8 mouse cellular contexts compared by ENCODE assay signal in genomic region chr19:45058841-45059240, GRCm38 (mm10). TPM values are rescaled to one million over a fixed set of nuclear protein-coding genes. Genes with fewer than 3 reads are reported as not detected.
A peak's percentile ranks its signal among the peaks of the same experiment; 100 is the strongest.
DNase-seq lines count a peak whose midpoint lies in the region; ATAC-seq and TF ChIP-seq lines count a peak whose summit lies in the region.

No protein-coding gene starts in this region.

- peak overlapping the region; percentile 74 for H3K4me2 ChIP-seq in lung, postnatal 0 days (replicated peaks; ENCODE audit: low read depth, low read length)
- H3K4me2 ChIP-seq in limb, embryonic 14.5 days (replicated peaks; ENCODE audit: low read depth, low read length, severe bottlenecking), result peak overlapping the region; percentile 84
- H3K4me2 ChIP-seq in stomach, embryonic 14.5 days (replicated peaks; ENCODE audit: low read depth, low read length), result peak overlapping the region; percentile 69

- DNase-seq in lung, postnatal 0 days (ENCODE audit: low spot score), result no peak
- DNase-seq in lung, postnatal 14 days, result no peak
- no peak for DNase-seq in limb, embryonic 14.5 days (ENCODE audit: low spot score)
- no peak for DNase-seq in right cerebral cortex, adult 18-20 months
- DNase-seq in gastrocnemius, postnatal 4 days (ENCODE audit: low spot score in 2 of 2), result no peak
- DNase-seq in left cerebral cortex, postnatal 14 days (ENCODE audit: low spot score in 2 of 2), result no peak

- peak overlapping the region; percentile 56 for H3K4me3 ChIP-seq in lung, postnatal 0 days (ENCODE audit: low read depth, low read length)
- peak overlapping the region; percentile 63 for H3K4me3 ChIP-seq in limb, embryonic 14.5 days (replicated peaks; ENCODE audit: low read length)
- peak overlapping the region; percentile 53 for H3K4me3 ChIP-seq in stomach, embryonic 14.5 days (ENCODE audit: low read depth, low read length)

- peaks cover 10% of the 10 kb centered on the region; the same call in 1 of the 2 replicates for H3K4me1 ChIP-seq in lung, postnatal 0 days (ENCODE audit: insufficient read depth, low read depth, low read length)
- peaks cover 16% of the 10 kb centered on the region for H3K4me1 ChIP-seq in limb, embryonic 14.5 days (ENCODE audit: control insufficient read depth, insufficient read depth, low read length)
- H3K4me1 ChIP-seq in stomach, embryonic 14.5 days (ENCODE audit: control insufficient read depth, insufficient read depth, low read length), result peaks cover 18% of the 10 kb centered on the region

- peak overlapping the region; percentile 97 for H3K27ac ChIP-seq in lung, postnatal 0 days (ENCODE audit: low read length)
- peak overlapping the region; percentile 96 for H3K27ac ChIP-seq in limb, embryonic 14.5 days (replicated peaks; ENCODE audit: low read depth, low read length)
- H3K27ac ChIP-seq in stomach, embryonic 14.5 days (ENCODE audit: low read length), result peak overlapping the region; percentile 97

- H3K36me3 ChIP-seq in lung, postnatal 0 days (ENCODE audit: insufficient read depth, low read length), result no peaks in the 10 kb centered on the region
- peaks cover 11% of the 10 kb centered on the region for H3K36me3 ChIP-seq in limb, embryonic 14.5 days (ENCODE audit: control insufficient read depth, insufficient read depth, low read length)
- peaks cover 7% of the 10 kb centered on the region; the same call in 1 of the 2 replicates for H3K36me3 ChIP-seq in stomach, embryonic 14.5 days (ENCODE audit: control insufficient read depth, insufficient read depth, low read length)

- no peak for TF ChIP-seq POLR2A in limb, embryonic 14.5 days (IDR thresholded peaks at IDR 0.05; ENCODE audit: borderline replicate concordance, extremely low read depth, insufficient read depth, insufficient read length)

- WGBS in lung, postnatal 0 days, result 1% methylated on average over 14 of the region's 14 CpGs
- WGBS in limb, embryonic 14.5 days, result 1% methylated on average over 14 of the region's 14 CpGs
- WGBS in stomach, embryonic 14.5 days, result 1% methylated on average over 14 of the region's 14 CpGs

- H3K27me3 ChIP-seq in lung, postnatal 0 days (replicated peaks; ENCODE audit: insufficient read depth, low read length), result no peaks in the 10 kb centered on the region
- peaks cover 2% of the 10 kb centered on the region; the same call in 1 of the 2 replicates for H3K27me3 ChIP-seq in limb, embryonic 14.5 days (ENCODE audit: control insufficient read depth, insufficient read depth, low read length)
- H3K27me3 ChIP-seq in stomach, embryonic 14.5 days (ENCODE audit: control insufficient read depth, insufficient read depth, low read length), result peaks cover 2% of the 10 kb centered on the region

- intact Hi-C loops in left cerebral cortex, postnatal 14 days (cut with DNase I), result no loop called here

- TF ChIP-seq CTCF in lung, postnatal 0 days (IDR thresholded peaks at IDR 0.05), result no peak

- no peak for TF ChIP-seq EP300 in lung, postnatal 0 days (IDR thresholded peaks at IDR 0.05)

- peak overlapping the region; percentile 59 for H3K9ac ChIP-seq in lung, postnatal 0 days (replicated peaks; ENCODE audit: low read depth)
- peak overlapping the region; percentile 83 for H3K9ac ChIP-seq in limb, embryonic 14.5 days (ENCODE audit: low read depth, low read length, severe bottlenecking)
- peak overlapping the region; percentile 74 for H3K9ac ChIP-seq in stomach, embryonic 14.5 days (replicated peaks; ENCODE audit: low read depth, low read length)

- no peaks in the 10 kb centered on the region for H3K9me3 ChIP-seq in lung, postnatal 0 days (ENCODE audit: low read length)
- H3K9me3 ChIP-seq in limb, embryonic 14.5 days (ENCODE audit: control insufficient read depth, low read length), result no peaks in the 10 kb centered on the region
- H3K9me3 ChIP-seq in stomach, embryonic 14.5 days (ENCODE audit: control insufficient read depth, low read depth, low read length), result no peaks in the 10 kb centered on the region

- no peak; the same call in 1 of the 2 replicates for ATAC-seq in lung, postnatal 0 days
- peak; percentile 65 for ATAC-seq in erythroid progenitor cell, adult 5-6 weeks (replicated peaks; ENCODE audit: low FRiP score, poor library complexity, severe bottlenecking)
- no peak for ATAC-seq in limb, embryonic 14.5 days (ENCODE audit: low FRiP score, low read depth)
- ATAC-seq in stomach, embryonic 14.5 days (ENCODE audit: insufficient number of reproducible peaks, insufficient read depth, low FRiP score, low read depth), result no peak

RNA-seq across cellular contexts. Expression of gene Sfxn3, which starts 11.5 kb away (rescaled TPM):
- polyA plus RNA-seq in lung, postnatal 0 days (2015; fragmentation: Nextera tagmentation; extraction: Ambion mirVana), result 45.6 and 53.0 TPM in 2 replicates
- 1.4 and 4.6 TPM in 2 replicates for total RNA-seq in erythroid progenitor cell, adult 5-6 weeks (2015; ENCODE audit: low replicate concordance)
- total RNA-seq in erythroid progenitor cell, adult 5-6 weeks (2017; ENCODE audit: low replicate concordance), result 1.6 and 3.3 TPM in 2 replicates
- 44.9 and 48.0 TPM in 2 replicates for polyA plus RNA-seq in limb, embryonic 14.5 days (2012; rRNA removed)
- 30.5 and 32.5 TPM in 2 replicates for polyA plus RNA-seq in limb, embryonic 14.5 days (2014; fragmentation: Nextera tagmentation; extraction: Ambion mirVana)
- polyA plus RNA-seq in stomach, embryonic 14.5 days (2014; fragmentation: Nextera tagmentation; extraction: Ambion mirVana), result 28.8 and 34.5 TPM in 2 replicates
- 10 to 100 TPM; 24.1 to 25.2 TPM for total RNA-seq in gastrocnemius, postnatal 4 days (2021)
- total RNA-seq in left cerebral cortex, postnatal 14 days (2021), result 100 to 1,000 TPM; 111 to 115 TPM

RNA-seq across cellular contexts. Expression of gene Pdzd7, which starts 13.3 kb away (rescaled TPM):
- 0.12 and 0.13 TPM in 2 replicates for polyA plus RNA-seq in lung, postnatal 0 days (2015; fragmentation: Nextera tagmentation; extraction: Ambion mirVana)
- not detected in 2 replicates for total RNA-seq in erythroid progenitor cell, adult 5-6 weeks (2015; ENCODE audit: low replicate concordance)
- total RNA-seq in erythroid progenitor cell, adult 5-6 weeks (2017; ENCODE audit: low replicate concordance), result not detected in 2 replicates
- 0.85 and 0.99 TPM in 2 replicates for polyA plus RNA-seq in limb, embryonic 14.5 days (2012; rRNA removed)
- 0.26 and 0.47 TPM in 2 replicates for polyA plus RNA-seq in limb, embryonic 14.5 days (2014; fragmentation: Nextera tagmentation; extraction: Ambion mirVana)
- polyA plus RNA-seq in stomach, embryonic 14.5 days (2014; fragmentation: Nextera tagmentation; extraction: Ambion mirVana), result 0.62 TPM in 2 replicates
- total RNA-seq in gastrocnemius, postnatal 4 days (2021), result 1 to 10 TPM; 1.2 to 2.0 TPM
- 1 to 10 TPM; 3.3 to 3.4 TPM for total RNA-seq in left cerebral cortex, postnatal 14 days (2021)

RNA-seq across cellular contexts. Expression of gene Kazald1, which starts 16.2 kb away (rescaled TPM):
- 11.2 and 12.8 TPM in 2 replicates for polyA plus RNA-seq in lung, postnatal 0 days (2015; fragmentation: Nextera tagmentation; extraction: Ambion mirVana)
- not detected in 2 replicates for total RNA-seq in erythroid progenitor cell, adult 5-6 weeks (2015; ENCODE audit: low replicate concordance)
- not detected in 2 replicates for total RNA-seq in erythroid progenitor cell, adult 5-6 weeks (2017; ENCODE audit: low replicate concordance)
- polyA plus RNA-seq in limb, embryonic 14.5 days (2012; rRNA removed), result 20.5 and 22.9 TPM in 2 replicates
- 31.1 and 33.1 TPM in 2 replicates for polyA plus RNA-seq in limb, embryonic 14.5 days (2014; fragmentation: Nextera tagmentation; extraction: Ambion mirVana)
- 1.3 and 4.7 TPM in 2 replicates for polyA plus RNA-seq in stomach, embryonic 14.5 days (2014; fragmentation: Nextera tagmentation; extraction: Ambion mirVana)
- 1 to 10 TPM; 8.0 to 8.9 TPM for total RNA-seq in gastrocnemius, postnatal 4 days (2021)
- 1 to 10 TPM; 1.3 to 1.6 TPM for total RNA-seq in left cerebral cortex, postnatal 14 days (2021)

RNA-seq across cellular contexts. Expression of gene Lzts2, which starts 44.6 kb away (rescaled TPM):
- polyA plus RNA-seq in lung, postnatal 0 days (2015; fragmentation: Nextera tagmentation; extraction: Ambion mirVana), result 56.0 and 59.4 TPM in 2 replicates
- 3.8 TPM in 1 of 2 replicates, not detected in the other for total RNA-seq in erythroid progenitor cell, adult 5-6 weeks (2015; ENCODE audit: low replicate concordance)
- 1.4 and 2.2 TPM in 2 replicates for total RNA-seq in erythroid progenitor cell, adult 5-6 weeks (2017; ENCODE audit: low replicate concordance)
- polyA plus RNA-seq in limb, embryonic 14.5 days (2012; rRNA removed), result 87.0 and 123 TPM in 2 replicates
- polyA plus RNA-seq in limb, embryonic 14.5 days (2014; fragmentation: Nextera tagmentation; extraction: Ambion mirVana), result 64.7 and 75.6 TPM in 2 replicates
- 52.5 and 56.0 TPM in 2 replicates for polyA plus RNA-seq in stomach, embryonic 14.5 days (2014; fragmentation: Nextera tagmentation; extraction: Ambion mirVana)
- 10 to 100 TPM; 58.5 to 59.4 TPM for total RNA-seq in gastrocnemius, postnatal 4 days (2021)
- 10 to 100 TPM; 28.9 to 31.6 TPM for total RNA-seq in left cerebral cortex, postnatal 14 days (2021)

RNA-seq across cellular contexts. Expression of gene Mrpl43, which starts 52.6 kb away (rescaled TPM):
- polyA plus RNA-seq in lung, postnatal 0 days (2015; fragmentation: Nextera tagmentation; extraction: Ambion mirVana), result 62.6 and 63.3 TPM in 2 replicates
- 15.5 and 19.3 TPM in 2 replicates for total RNA-seq in erythroid progenitor cell, adult 5-6 weeks (2015; ENCODE audit: low replicate concordance)
- total RNA-seq in erythroid progenitor cell, adult 5-6 weeks (2017; ENCODE audit: low replicate concordance), result 8.4 and 11.4 TPM in 2 replicates
- polyA plus RNA-seq in limb, embryonic 14.5 days (2012; rRNA removed), result 67.6 and 78.9 TPM in 2 replicates
- polyA plus RNA-seq in limb, embryonic 14.5 days (2014; fragmentation: Nextera tagmentation; extraction: Ambion mirVana), result 55.0 and 61.3 TPM in 2 replicates
- polyA plus RNA-seq in stomach, embryonic 14.5 days (2014; fragmentation: Nextera tagmentation; extraction: Ambion mirVana), result 60.1 and 60.4 TPM in 2 replicates
- 10 to 100 TPM; 34.8 to 37.5 TPM for total RNA-seq in gastrocnemius, postnatal 4 days (2021)
- total RNA-seq in left cerebral cortex, postnatal 14 days (2021), result 10 to 100 TPM; 41.2 to 44.6 TPM

Comparison
In these comparisons a context has a peak if more than half of its experiments do, and no peak if none do; other contexts are left out.
1. RNA of gene Sfxn3, which starts 11.5 kb away (total RNA-seq): 111 to 115 TPM in left cerebral cortex, postnatal 14 days and 24.1 to 25.2 TPM in gastrocnemius, postnatal 4 days; 1.4 to 4.6 TPM in erythroid progenitor cell, adult 5-6 weeks; every median in the first group is over 4 times any median in the second.
2. Peak in every context shown above with its lines, with median percentiles within 50 percentile points of each other: H3K27ac ChIP-seq, H3K4me2 ChIP-seq, H3K4me3 ChIP-seq and H3K9ac ChIP-seq.